Mouse (Mus musculus) right cerebral cortex, postnatal 10 days (tissue): ENCODE results near the gene Aff3.

Source experiments
- DNase-seq, 2 experiments: peaks; one replicate each; pipeline ENCODE4 v3.0.0; 2021; ENCODE audit warnings: low spot score in 2 of 2

Gene Aff3

GRCm38 (mm10) chr1:38496886-38497528 is 167.7 kb downstream of the Aff3 start:
- no peak for DNase-seq

DNA sequence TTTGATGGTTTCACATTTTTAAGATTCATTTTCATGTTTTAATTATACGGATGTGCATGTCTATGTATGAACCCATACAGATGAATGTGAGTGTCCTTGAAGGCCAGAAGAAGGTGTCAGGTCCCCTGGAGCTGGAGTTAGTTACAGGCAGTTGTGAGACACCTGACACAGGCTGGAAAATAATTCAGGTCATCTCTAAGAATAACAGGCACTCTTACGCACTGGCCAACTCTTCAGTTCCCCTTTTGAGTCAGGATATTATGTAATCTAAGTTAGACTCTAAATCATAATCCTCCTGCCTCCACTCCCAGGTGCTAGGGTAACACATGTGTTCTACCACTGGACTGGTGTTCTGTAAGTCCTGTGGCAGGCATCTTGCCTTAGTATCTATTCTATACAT is 169.5 kb downstream of the Aff3 start:
- DNase-seq, result no peak

- no peak for DNase-seq
Measured at GRCm38 (mm10) chr1:38489733-38490132, 175.0 kb downstream of the Aff3 start.

GRCm38 (mm10) chr1:38488667-38489210 is 176.0 kb downstream of the Aff3 start:
- no peak for DNase-seq

GRCm38 (mm10) chr1:38487884-38488283 is 176.9 kb downstream of the Aff3 start:
- DNase-seq, result no peak

DNA sequence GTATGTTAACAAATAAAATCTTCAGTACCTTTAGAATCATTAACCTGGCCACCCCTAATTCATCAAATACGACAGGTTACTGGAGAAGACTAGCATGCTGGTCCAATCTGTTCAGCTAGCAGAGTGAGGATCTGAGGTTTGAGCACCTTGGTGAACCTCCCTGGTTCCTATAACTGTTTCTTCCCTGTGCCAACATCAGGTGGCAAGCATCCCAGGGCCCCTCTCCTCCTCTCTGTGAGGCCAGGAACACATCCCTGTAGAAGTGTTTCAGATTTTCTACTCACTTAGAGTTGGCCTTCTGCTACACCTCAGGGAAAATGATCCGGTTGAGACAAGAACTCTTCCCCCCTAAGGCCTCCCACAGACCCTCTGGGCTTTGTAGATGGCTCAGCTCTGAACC is 181.6 kb downstream of the Aff3 start:
- no peak for DNase-seq

DNA sequence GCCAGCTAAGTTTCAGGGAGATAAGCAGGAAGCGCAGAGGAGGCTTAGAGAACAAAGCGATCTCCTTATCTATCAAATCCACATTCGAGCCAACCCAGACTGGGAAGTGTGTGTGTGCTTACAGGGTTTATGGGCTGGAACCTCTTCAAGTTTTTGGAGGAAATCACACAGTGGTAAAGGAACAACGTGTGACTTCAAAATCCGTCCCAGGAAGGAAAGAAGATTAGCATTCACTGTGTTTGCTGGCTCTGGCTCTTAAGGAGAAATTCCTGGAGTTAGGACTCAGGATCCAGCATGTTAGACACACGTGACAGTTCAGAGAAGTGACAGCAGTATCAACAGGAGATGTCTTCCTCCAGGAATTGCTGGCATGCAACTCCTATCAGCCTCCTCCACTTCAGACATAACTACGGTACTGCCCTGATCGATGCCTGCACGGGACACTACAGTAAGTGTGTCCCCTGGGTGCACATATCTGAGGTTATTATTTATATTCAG is 186.5 kb downstream of the Aff3 start:
- no peak for DNase-seq

DNA sequence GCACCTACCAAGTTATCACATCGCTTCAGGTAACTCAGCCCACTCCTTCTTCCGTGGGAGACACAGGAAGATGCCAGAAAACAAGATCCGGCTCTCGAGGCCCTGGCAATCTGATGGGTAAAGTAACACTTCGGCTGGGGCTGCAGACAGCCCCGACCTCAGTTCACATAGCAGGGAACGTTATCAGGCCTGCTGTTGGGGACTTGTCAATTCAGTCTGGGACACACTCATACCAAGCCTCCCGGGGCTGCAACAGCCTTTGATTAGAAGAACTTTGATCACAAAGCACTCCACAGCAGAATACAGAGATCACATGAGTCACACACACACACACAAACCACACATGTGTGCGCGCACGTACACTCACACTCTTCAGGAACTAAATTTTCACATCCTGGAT is 193.9 kb downstream of the Aff3 start:
- no peak for DNase-seq

GRCm38 (mm10) chr1:38470166-38470565 is 194.6 kb downstream of the Aff3 start:
- no peak for DNase-seq

- no peak for DNase-seq
Measured at GRCm38 (mm10) chr1:38467305-38468083, 197.3 kb downstream of the Aff3 start.

DNA sequence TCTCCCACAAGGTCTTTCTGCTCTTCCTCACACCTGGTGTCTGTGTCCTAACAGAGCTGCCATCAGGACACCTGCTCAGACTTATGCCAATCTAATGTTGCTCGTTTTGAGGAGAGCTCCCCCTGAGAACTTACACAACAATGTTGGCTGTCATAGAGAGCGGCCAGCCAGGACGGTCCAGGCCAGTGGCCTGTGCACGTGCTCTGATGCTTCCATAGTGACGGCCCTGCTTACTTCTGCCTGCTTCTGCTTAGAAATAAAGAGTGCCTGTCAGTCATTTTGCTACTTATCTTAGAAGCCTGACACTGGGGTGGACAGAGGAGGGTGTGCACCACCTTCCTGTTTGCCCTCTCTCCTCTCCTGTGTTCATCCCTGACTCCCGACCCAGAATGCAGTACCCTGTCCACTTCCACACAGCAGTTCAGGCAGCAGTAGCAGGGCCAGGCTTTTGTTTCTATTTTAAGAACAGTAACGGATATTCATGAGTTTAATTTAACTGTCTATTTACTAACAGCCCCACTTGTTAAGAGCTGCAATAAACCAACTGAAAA is 208.0 kb downstream of the Aff3 start:
- no peak for DNase-seq

- no peak for DNase-seq
Measured at GRCm38 (mm10) chr1:38454921-38455320, 209.8 kb downstream of the Aff3 start.

DNA sequence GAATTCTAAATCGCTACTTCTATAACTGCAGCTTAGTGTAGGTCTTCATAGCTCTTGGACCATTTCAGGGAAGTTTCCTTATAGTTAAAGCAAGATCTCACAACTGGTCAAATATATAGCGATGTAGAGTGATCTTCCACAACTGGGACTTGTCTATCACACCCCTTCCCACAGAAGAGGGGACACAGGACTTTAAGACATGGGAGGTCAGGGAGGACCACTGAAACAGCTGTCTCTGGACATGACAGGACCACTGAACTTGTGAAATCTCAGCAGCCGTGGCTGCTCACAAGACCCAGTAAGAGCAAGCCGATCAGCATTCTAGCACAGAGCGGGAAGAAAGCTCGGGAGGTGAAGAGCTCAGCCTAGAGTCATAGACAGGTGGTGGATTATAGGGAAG is 213.4 kb downstream of the Aff3 start:
- DNase-seq, result no peak

DNA sequence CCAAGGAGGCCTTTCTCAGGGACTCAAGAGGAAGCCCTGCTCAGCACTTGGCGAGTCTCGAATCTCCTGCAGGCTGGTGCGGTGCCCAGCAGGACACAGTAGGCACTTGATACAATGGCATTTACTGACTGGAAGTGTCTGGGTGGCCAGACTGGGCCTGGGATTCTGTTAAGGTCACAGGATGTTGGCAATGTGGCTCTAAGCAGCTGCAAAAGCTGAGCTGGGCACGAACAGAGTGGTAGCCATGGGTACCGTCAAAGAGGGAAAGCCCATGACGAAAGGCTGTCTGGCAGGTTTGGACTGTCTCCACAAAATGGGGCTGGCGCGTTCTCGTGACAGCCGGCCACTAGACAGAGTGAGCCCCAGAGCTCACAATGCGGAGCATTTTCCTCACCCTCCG is 214.1 kb downstream of the Aff3 start:
- peak; percentile 88 to 92 for DNase-seq

DNA sequence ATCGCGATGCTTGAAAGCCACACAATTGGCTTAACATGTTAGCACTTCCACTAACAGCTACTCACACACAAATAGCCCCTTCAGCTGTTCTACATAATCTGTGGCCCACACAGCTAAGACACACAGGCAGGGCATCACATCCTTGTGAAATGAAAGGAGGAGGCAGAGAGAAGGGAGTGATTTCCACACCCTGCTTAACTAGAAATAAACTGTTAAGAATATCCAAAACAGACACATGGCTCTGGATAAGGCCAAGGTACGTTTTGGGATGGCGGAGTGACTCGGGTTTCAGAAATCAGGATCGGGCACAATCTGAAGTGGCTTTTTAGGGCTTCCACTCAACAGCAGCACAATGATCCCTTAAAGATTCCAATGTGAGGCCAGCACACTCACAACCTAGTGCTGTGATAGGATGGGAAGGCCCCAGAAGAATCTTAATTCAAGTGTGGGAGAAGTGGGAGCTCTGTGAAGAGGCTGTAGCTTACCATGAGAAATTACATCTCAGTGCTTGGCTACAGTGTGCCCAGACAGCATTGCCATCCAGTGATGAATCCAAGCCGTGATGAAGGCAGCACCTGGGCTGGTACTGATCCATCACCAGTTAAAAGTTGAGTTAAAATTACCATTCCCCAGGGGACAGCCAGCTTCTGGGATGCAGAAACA is 214.8 kb downstream of the Aff3 start:
- DNase-seq, result no peak

DNA sequence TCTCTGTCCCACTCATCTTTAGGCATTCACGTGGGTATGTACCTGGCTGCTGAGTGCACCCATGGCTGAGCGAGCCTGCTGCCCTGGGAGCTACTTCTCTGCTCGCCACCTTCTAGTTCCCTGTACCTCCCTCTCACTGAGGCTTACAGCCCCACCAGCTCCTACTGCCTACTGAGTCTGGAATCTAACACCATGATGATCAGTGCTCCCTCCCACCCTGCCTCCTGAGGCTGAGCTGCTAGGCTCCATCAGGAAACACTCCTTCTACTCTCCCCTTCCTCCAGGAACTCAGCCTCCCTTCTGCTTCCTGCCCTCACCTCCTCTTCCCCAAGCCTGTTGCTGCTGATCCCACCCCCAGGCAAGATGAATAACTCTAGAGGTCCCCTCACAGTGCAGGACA is 215.9 kb downstream of the Aff3 start:
- DNase-seq, result no peak

- no peak for DNase-seq
Measured at GRCm38 (mm10) chr1:38447581-38447980, 217.2 kb downstream of the Aff3 start.

- peak; percentile 48 to 66 for DNase-seq
Measured at GRCm38 (mm10) chr1:38446152-38446820, 218.5 kb downstream of the Aff3 start.

DNA sequence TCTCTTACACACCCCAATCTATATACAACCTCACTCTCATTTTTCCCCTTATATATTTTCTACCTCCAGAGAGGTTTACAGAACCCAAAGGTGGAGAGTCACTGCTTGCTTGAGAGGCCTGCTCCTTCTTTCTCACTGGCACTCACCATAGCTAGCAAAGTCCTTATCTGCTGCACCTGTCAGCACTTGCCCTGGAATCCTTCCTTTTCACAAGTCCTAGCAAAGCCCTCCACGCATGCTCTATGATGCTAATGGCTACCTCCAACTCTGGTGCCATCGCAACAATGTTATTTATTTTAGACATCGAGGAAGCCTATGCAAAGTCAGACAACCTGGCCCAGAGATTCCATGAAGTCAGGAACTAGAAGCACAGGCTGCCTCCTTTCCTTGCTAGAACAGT is 221.9 kb downstream of the Aff3 start:
- no peak for DNase-seq

DNA sequence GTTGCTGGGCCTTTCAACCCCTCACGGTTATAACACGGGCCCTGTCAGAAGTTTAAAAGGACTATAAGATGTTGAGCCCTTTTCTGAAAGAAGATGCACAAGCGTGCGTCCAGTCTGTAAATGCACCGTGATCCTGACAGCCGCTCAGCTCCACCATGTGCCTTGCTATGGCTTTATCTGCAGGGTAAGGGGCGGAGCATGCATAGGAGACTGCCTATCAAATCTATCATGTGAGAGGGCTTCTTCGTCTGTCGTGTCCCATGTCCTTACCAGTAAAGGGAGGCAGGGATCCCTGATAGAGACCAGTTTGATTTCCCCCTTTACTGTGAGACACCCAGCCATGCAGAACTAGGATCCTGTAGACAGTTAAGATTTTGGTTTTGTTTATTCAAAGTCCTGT is 222.3 kb downstream of the Aff3 start:
- DNase-seq, result no peak

- DNase-seq, result no peak
Measured at GRCm38 (mm10) chr1:38441800-38442199, 223.0 kb downstream of the Aff3 start.

- DNase-seq, result no peak
Measured at GRCm38 (mm10) chr1:38440471-38440815, 224.3 kb downstream of the Aff3 start.
